Mouse (Mus musculus) cerebellum, adult 2 months (tissue): ENCODE measurements at regions not wholly inside any gene's neighbourhood (a gene's known extent, or its start where the extent isn't known, plus 50 kb on each side); places are given as distances from the start of the nearest gene placed in this dataset.

Experiments
- CTCF ChIP-seq: fragments of 200-500 bp; IDR thresholded peaks from 2 replicates; pipeline ENCODE4 v1.5.1; 2011; ENCODE audit warnings: low read depth, mild to moderate bottlenecking, control low read depth, low read length, moderate library complexity, borderline replicate concordance; ENCODE audit not compliant: insufficient read depth
- POLR2A ChIP-seq: fragments of 200-500 bp; IDR thresholded peaks from 2 replicates; pipeline ENCODE4 v1.6.1; 2011; ENCODE audit warnings: low read length, control low read depth, borderline replicate concordance; ENCODE audit not compliant: insufficient read depth

DNA sequence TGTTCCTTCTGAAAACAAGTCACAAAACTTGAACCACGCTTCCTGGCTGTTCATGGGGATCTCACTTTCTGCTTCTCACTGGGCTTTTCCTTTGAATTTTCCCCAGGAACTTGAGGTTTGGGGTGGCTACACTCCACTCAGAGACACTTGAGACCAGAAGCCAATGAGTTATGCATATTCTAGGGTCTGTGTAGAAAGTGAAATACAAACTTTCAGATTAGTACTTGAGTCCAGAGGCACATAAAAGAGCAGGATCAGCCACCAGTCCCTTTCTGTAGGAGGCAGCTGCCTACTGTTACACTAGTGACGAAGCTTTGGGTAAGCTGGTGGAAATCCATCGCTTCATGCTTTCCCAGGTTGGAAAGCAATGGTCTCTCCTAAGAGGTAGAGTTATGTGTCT is 60.4 kb upstream of the Serpine2 start:
- TF ChIP-seq CTCF (no peak), POLR2A (no peak)
